Mouse (Mus musculus): ENCODE data around the gene Igfbpl1.

- TF ChIP-seq CTCF (IDR thresholded peaks at IDR 0.05; ENCODE audit: control insufficient read depth, insufficient read depth, insufficient replicate concordance, low read depth, low read length) (no peak), POLR2A (IDR thresholded peaks at IDR 0.05; ENCODE audit: control insufficient read depth, low read depth, low read length) (no peak)
These were observed 40.7 kb upstream of the Igfbpl1 start for GRCm38 (mm10) chr4:45867416-45867815.

All from testis, adult 2 months (tissue).